Mouse (Mus musculus) embryonic facial prominence, embryonic 12.5 days (tissue): ENCODE measurements around the gene Mamdc2. TPM values are rescaled to one million over a fixed set of nuclear protein-coding genes. Genes with fewer than 3 reads are reported as not detected.
A peak's percentile ranks its signal among the peaks of the same experiment; 100 is the strongest.

Experiments used
- ATAC-seq: fragments of 200-750 bp; cut with Nextera tagmentation; 2 replicates; pipeline ENCODE4 v1.8.0; 2017; ENCODE audit not compliant: insufficient number of reproducible peaks, insufficient read depth, low FRiP score, low TSS enrichment
- H3K27ac ChIP-seq: fragments of 300-500 bp; sonication (generic); 2 replicates; pipeline ENCODE4 v1.5.1; 2016; ENCODE audit warnings: mild to moderate bottlenecking
- H3K27me3 ChIP-seq: fragments of 300-500 bp; sonication (generic); 2 replicates; pipeline ENCODE4 v1.6.1; 2016; ENCODE audit warnings: mild to moderate bottlenecking, moderate library complexity
- H3K36me3 ChIP-seq: fragments of 300-500 bp; sonication (generic); 2 replicates; pipeline ENCODE4 v1.6.1; 2016; ENCODE audit warnings: mild to moderate bottlenecking
- H3K4me1 ChIP-seq: fragments of 300-500 bp; sonication (generic); 2 replicates; pipeline ENCODE4 v1.6.1; 2016
- H3K4me2 ChIP-seq: fragments of 300-500 bp; sonication (generic); replicated peaks from 2 replicates; pipeline ENCODE4 v1.6.1; 2016; ENCODE audit warnings: mild to moderate bottlenecking, moderate library complexity
- H3K4me3 ChIP-seq: fragments of 300-500 bp; sonication (generic); 2 replicates; pipeline ENCODE4 v1.5.1; 2016; ENCODE audit warnings: mild to moderate bottlenecking
- H3K9ac ChIP-seq: fragments of 300-500 bp; sonication (generic); 2 replicates; pipeline ENCODE4 v1.6.1; 2016; ENCODE audit warnings: mild to moderate bottlenecking, moderate library complexity
- H3K9me3 ChIP-seq: fragments of 300-500 bp; sonication (generic); 2 replicates; pipeline ENCODE4 v1.6.1; 2016; ENCODE audit warnings: mild to moderate bottlenecking, moderate library complexity
- WGBS: fragments of 180-500 bp; shearing (Covaris S2); methylation state at CpG from one replicate; pipeline ENCODE4 v1.1.7; 2016; 5-methylcytosine and 5-hydroxymethylcytosine counted together
- polyA plus RNA-seq: library from polyadenylated mRNA; unstranded; fragments of >200 nt; fragmentation: Nextera tagmentation; extraction: Ambion mirVana; gene quantifications from 2 replicates; pipeline ENCODE4 v1.2.1, GENCODE M21; 2016

The Mamdc2 gene
- polyA plus RNA-seq, 1 experiment from 2014 or later: 1.2 TPM

DNA sequence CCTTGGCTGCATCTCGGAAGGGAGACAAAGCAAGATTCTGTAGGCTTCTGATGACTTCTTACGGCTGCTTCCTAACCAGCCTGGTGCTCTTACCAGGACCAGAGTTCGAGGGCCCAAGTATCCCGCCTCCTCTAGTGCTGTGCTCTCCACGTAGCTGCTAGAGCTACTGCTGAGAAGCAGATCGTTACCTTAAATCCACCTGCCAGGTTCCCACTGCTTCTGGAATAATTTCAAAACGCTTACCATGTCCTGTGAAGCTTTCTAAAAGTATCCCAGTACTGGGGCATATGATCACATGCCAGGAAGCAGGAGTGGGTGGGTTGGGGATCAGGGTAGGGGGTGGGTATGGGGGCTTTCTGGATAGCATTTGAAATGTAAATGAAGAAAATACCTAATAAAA lies 141.6 kb downstream of the Mamdc2 start:
- Histone ChIP-seq H3K27me3 (no peaks in the 10 kb centered on the region), H3K9me3 (no peaks in the 10 kb centered on the region), H3K27ac (no peak overlapping the region), H3K4me3 (no peak overlapping the region), H3K36me3 (no peaks in the 10 kb centered on the region), H3K4me1 (no peaks in the 10 kb centered on the region), H3K4me2 (no peak overlapping the region), H3K9ac (no peak overlapping the region)
- ATAC-seq: no peak
- 89% methylated on average over 7 of the region's 7 CpGs for WGBS

DNA sequence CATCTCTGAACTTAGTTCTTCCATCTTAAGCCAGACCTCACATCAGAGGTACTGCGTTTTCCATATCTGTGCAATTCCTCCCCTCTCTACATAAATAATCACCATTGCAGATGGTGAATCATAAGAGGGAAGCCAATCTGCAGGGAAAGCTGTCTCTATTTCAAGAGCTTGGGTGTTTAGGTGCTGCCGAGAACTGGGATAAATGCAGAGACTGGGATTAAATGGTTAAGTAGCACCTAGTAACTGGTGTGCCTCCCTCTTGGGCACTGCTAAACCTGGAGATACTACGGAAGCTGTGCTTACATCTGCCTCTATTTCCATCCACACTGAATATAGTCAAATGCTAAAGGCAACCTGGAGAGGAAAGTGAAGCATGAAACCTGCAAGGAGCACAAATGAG lies 148.3 kb downstream of the Mamdc2 start:
- Histone ChIP-seq H3K4me1 (no peaks in the 10 kb centered on the region), H3K4me2 (no peak overlapping the region), H3K9ac (no peak overlapping the region), H3K27ac (no peak overlapping the region), H3K36me3 (no peaks in the 10 kb centered on the region), H3K9me3 (no peaks in the 10 kb centered on the region), H3K4me3 (no peak overlapping the region), H3K27me3 (no peaks in the 10 kb centered on the region)
- WGBS: 81% methylated on average over 3 of the region's 3 CpGs
- no peak for ATAC-seq

DNA sequence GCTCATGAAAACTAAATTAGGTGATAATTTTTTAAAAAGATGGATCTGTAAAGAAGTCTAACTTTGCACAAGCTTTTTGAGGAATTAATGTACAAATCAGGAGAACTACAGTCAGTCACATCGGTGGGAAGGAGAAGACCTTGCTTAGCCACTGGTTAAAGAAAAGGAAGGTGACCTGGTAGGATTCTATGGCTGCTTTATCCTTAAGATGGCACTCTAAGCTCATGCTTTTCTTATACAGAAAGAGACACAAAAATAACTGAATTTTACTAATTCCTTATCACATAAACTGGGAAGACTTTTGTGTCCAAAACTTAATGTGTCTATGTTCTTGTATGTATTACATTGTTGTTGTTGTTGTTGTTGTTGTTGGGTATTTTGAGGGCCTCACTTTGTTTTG lies 149.3 kb downstream of the Mamdc2 start:
- H3K9ac ChIP-seq: no peak overlapping the region
- no peaks in the 10 kb centered on the region for H3K9me3 ChIP-seq
- WGBS: 93% methylated on average over 1 of the region's 1 CpGs
- H3K4me1 ChIP-seq: no peaks in the 10 kb centered on the region
- H3K4me2 ChIP-seq: no peak overlapping the region
- no peaks in the 10 kb centered on the region for H3K36me3 ChIP-seq
- H3K27me3 ChIP-seq: no peaks in the 10 kb centered on the region
- no peak for ATAC-seq
- no peak overlapping the region for H3K27ac ChIP-seq
- H3K4me3 ChIP-seq: no peak overlapping the region

DNA sequence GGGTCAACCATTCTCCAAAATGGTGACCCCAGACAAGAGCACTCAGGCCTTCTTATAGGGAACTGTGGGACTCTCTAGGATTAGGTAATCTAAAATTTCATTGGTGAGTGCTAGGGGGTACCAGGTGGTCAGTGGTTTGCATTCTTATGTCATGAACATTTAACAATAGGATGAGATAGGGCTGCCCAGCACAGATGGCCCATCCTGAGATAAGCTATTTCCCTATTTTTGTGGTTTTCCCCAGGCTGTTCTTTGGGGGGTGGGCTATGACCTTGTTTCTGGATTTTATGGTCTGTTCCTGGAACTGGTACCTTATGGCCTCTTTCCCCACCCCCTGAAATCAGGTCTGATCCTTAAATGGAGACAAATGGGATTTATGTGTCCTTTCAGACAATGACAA lies 151.1 kb downstream of the Mamdc2 start:
- no peaks in the 10 kb centered on the region for H3K9me3 ChIP-seq
- no peaks in the 10 kb centered on the region for H3K36me3 ChIP-seq
- no peaks in the 10 kb centered on the region for H3K4me1 ChIP-seq
- H3K4me3 ChIP-seq: no peak overlapping the region
- no peak overlapping the region for H3K27ac ChIP-seq
- H3K27me3 ChIP-seq: no peaks in the 10 kb centered on the region
- H3K9ac ChIP-seq: no peak overlapping the region
- no peak overlapping the region for H3K4me2 ChIP-seq
- no peak for ATAC-seq

DNA sequence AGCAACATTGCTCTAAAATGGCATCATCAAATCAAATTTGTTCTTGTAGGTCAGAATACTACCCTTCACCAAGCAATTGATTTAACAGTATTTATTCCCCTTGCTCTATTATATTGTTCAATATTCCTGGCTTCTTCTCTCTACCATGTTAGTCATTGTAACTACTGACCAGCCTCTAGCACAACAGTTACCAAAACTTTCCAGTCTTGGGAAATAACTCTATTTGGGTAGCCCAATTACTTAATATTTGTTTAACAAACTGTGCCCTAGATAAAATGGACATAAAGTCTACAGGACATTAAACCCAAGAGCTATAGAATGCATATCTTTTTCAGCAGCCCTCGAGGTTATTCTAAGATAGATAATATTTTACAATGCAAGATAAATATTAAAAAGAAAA lies 159.0 kb downstream of the Mamdc2 start:
- H3K27me3 ChIP-seq: no peaks in the 10 kb centered on the region
- H3K9ac ChIP-seq: no peak overlapping the region
- no peaks in the 10 kb centered on the region for H3K36me3 ChIP-seq
- no peaks in the 10 kb centered on the region for H3K4me1 ChIP-seq
- 81% methylated on average over 1 of the region's 1 CpGs for WGBS
- H3K27ac ChIP-seq: no peak overlapping the region
- no peak overlapping the region for H3K4me2 ChIP-seq
- ATAC-seq: no peak
- H3K9me3 ChIP-seq: no peaks in the 10 kb centered on the region
- no peak overlapping the region for H3K4me3 ChIP-seq

DNA sequence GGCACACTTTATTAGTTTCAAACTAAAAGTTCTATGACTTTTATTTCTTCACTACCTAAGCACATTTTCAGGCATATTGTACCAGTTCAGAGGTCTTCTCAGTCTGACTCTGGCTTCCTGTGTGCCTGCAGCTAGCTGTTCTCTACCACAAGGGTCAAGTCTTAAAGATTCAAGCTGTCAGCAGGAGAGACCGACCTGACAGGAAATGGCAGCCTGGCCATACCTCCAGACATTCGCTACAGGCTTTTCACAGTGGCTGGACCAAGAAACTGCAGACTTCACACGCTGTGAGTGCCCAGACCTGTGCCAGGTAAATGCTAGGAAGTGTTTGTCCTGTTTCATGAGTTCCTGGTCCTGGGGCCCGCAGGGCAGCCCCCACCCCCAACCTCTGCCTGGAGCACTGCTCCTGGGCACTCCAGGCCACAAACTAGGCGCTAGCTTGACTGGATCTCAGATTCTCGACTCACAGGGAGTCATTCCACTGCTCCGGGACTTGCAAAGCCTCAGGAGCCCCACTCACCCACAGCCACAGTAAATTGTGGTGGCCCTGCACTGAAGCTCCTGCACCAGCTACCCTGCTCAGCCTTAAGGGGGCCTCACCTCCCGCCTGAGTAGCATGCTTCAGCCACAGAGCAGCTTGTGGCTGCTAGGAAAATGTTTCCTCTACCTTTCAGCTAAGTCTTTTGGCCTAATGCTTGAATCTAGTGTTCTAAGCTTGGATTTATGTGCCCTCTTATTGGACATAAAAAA lies 166.2 kb downstream of the Mamdc2 start:
- H3K4me2 ChIP-seq: no peak overlapping the region
- H3K27me3 ChIP-seq: no peaks in the 10 kb centered on the region
- WGBS: 36% methylated on average over 8 of the region's 8 CpGs
- ATAC-seq: no peak
- H3K36me3 ChIP-seq: no peaks in the 10 kb centered on the region
- no peak overlapping the region for H3K9ac ChIP-seq
- H3K9me3 ChIP-seq: no peaks in the 10 kb centered on the region
- H3K27ac ChIP-seq: no peak overlapping the region
- H3K4me3 ChIP-seq: no peak overlapping the region
- H3K4me1 ChIP-seq: no peaks in the 10 kb centered on the region

DNA sequence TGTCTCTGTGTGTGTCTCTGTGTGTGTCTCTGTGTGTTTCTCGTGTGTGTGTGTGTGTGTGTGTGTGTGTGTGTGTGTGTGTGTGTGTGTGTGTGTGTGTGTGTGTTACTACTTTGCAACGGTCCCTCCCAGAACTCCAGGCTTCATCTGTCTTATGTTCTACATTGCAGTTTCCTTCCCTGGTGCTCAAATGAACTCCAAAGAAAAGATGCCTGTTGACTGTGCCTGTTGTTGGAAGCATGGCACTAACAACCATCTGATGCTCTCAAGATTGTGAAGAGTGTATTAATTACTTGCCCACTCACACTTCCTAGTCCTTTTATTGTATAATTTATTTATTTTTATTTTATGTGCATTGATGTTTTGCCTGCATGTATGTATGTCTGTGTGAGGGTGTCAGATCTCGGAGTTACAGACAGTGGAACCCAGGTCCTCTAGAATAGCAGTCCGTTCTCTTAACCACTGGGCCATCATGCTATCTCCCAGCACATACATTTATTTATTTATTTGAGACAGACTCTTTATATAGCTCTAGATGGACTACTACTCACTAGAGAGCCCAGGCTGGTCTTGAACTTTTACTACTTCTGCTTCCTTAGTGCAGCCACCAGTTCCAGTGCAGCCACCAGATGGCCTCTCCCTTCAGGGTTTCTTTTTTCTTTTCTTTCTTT lies 174.1 kb downstream of the Mamdc2 start:
- ATAC-seq: no peak
- Histone ChIP-seq H3K4me1 (peaks cover 8% of the 10 kb centered on the region), H3K36me3 (no peaks in the 10 kb centered on the region), H3K27me3 (no peaks in the 10 kb centered on the region), H3K9me3 (no peaks in the 10 kb centered on the region), H3K4me3 (peak overlapping the region; percentile 74), H3K9ac (peak overlapping the region; percentile 88), H3K4me2 (peak overlapping the region; percentile 57), H3K27ac (peak overlapping the region; percentile 73; the same call in 1 of the 2 replicates)
- 60% methylated on average over 3 of the region's 4 CpGs for WGBS

DNA sequence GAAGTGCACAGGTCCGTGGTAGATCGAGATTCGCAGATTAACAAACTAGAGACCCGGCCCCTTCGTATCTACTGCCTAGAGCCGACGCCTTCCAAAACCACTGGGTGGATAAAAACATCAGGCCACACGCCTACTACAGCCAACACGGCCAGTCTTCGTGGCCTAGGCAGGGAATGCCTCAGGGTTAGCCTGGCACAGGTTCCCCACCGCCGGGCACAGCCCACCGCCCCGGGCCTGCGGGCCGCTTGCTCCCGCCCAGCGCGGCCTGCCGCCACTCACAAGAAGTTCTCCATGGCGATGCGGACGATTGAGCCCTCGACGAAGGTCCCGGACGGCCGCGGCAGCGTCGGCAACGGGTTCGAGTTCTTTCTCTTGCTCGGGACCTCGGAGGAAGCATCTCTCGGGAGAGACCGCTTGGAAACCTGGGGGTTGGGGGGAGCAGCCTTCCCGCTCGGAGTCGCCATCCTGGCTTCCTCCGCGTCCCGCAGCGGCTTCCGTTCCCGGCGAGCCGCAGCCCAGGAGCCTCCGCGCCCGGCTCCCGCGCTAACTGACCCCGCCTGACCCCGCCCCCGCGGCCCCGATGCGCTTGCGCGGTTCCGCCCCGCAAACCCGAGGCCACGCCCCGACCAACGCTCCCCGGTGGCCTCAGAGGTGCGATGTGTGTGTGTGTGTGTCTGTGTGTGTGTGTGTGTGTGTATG lies 174.7 kb downstream of the Mamdc2 start, which contains the start of gene Smc5:
Gene Smc5, minus strand, starts transcription at position 543 of the 699 bp plus-strand sequence.
- Histone ChIP-seq H3K27me3 (no peaks in the 10 kb centered on the region), H3K9ac (peak within 1 kb of the TSS; percentile 88), H3K36me3 (peaks cover 3% of the 10 kb centered on the region), H3K9me3 (no peaks in the 10 kb centered on the region), H3K27ac (peak within 1 kb of the TSS; percentile 73), H3K4me3 (peak within 1 kb of the TSS; percentile 74), H3K4me2 (peak within 1 kb of the TSS; percentile 57), H3K4me1 (peaks cover 8% of the 10 kb centered on the region)
- ATAC-seq: peak; percentile 92
- under 1% methylated on average over 68 of the region's 69 CpGs for WGBS

DNA sequence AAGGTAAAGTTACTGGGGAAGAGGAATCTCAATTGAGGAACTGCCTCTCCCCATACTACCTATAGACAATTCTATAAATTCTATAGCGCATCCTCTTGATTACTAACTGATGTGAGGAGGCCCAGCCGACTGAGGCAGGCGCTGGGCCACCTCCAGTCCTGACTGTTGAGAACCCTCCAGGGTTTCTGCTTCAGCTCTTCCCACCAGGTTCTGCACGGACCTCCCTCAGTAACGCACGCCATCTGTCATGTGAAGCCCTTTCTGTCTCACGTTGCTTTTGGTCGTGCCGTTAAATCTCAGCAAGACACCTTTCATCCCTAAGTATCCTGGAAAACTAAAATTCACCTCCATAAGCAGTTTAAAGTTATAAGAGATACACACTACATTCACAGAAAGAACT lies 191.5 kb downstream of the Mamdc2 start:
- Histone ChIP-seq H3K36me3 (peaks cover 43% of the 10 kb centered on the region), H3K9ac (no peak overlapping the region), H3K27ac (no peak overlapping the region), H3K4me1 (no peaks in the 10 kb centered on the region), H3K9me3 (no peaks in the 10 kb centered on the region), H3K4me2 (no peak overlapping the region), H3K4me3 (no peak overlapping the region), H3K27me3 (no peaks in the 10 kb centered on the region)
- 83% methylated on average over 9 of the region's 9 CpGs for WGBS
- ATAC-seq: no peak

Other genes with a start within 250 kb of the Mamdc2 start
- gene Smc5, start 174.5 kb downstream of the Mamdc2 start, polyA plus RNA-seq: 50.6 and 52.3 TPM in 2 replicates
- gene 1700028P14Rik, start 204.4 kb upstream of the Mamdc2 start, polyA plus RNA-seq: 0.36 and 0.69 TPM in 2 replicates
- gene Ptar1, start 239.0 kb upstream of the Mamdc2 start, polyA plus RNA-seq: 5.9 and 7.0 TPM in 2 replicates